Mouse (Mus musculus): ENCODE measurements at regions not wholly inside any gene's neighbourhood (a gene's known extent, or its start where the extent isn't known, plus 50 kb on each side); places are given as distances from the start of the nearest gene placed in this dataset.

GRCm38 (mm10) chr1:124706246-124706645, 660.9 kb upstream of the Dpp10 start:
- TF ChIP-seq CTCF (IDR thresholded peaks at IDR 0.05; ENCODE audit: control insufficient read depth, insufficient read depth, insufficient replicate concordance, low read depth, low read length) (no peak), POLR2A (IDR thresholded peaks at IDR 0.05; ENCODE audit: control insufficient read depth, low read depth, low read length) (no peak)

All from testis, adult 2 months (tissue).